Mouse (Mus musculus): ENCODE data around the gene Colca2. TPM values are rescaled to one million over a fixed set of nuclear protein-coding genes. Genes with fewer than 3 reads are reported as not detected.
A peak's percentile ranks its signal among the peaks of the same experiment; 100 is the strongest.

Colca2 gene
- polyA plus RNA-seq (2015; fragmentation: Nextera tagmentation; extraction: Ambion mirVana): 0.56 and 1.3 TPM in 2 replicates

DNA sequence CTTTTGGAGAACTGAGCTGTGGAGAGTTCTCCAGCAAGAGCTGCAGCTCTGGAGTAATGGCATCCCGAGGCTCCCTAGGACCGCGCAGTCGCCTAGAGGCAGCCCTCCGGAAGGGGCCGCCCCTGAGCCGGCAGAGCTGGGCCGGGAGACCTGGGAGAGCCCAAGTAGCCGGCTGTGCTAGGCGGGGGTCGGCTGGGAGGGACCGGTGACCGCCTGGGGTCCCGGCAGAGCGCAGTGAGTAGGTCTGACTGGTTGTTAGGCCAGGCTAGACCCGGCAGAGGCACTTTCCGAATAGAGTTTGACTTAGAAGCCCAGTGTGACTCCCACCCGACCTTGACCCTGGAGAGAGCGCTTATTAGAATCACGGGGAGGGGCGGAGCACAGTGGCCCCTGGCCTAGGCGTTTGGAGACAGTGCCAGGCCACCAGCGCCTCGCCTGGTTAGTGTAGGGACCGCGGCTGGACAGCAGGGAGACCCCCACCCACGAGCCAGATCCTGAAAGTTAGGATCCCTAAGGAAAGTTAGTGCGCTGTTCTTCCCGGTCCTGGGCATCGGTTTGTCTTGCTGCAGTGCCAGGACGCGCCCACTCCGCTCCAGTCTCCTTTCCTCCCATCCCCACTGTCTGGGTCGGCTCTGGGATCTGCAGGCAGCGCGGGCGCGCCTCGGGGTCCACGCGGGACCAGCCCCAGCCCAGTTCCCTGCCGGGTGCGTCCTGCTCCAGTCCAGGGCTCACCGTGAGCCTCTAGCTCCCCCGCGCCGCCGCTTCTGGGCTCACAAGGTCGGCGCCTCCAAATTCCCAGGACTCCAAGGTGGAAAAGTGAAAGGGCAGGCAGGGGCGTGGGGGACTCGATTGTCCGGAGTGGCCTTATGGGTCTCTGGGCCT lies at the start of gene Colca2:
TSS of gene Colca2 (minus strand) at position 70 of the 882 bp plus-strand sequence.
- under 1% methylated on average over 53 of the region's 53 CpGs for whole genome bisulfite sequencing
- H3K9ac ChIP-seq: peak within 1 kb of the TSS; percentile 66
- H3K36me3 ChIP-seq: no peaks in the 10 kb centered on the region
- H3K27me3 ChIP-seq: peaks cover 40% of the 10 kb centered on the region
- peak; percentile 97 for ATAC-seq (ENCODE audit: low read depth)
- peak within 1 kb of the TSS; percentile 46 for H3K4me3 ChIP-seq
- peaks cover 17% of the 10 kb centered on the region for H3K4me1 ChIP-seq (replicated peaks)
- peak within 1 kb of the TSS; percentile 78 for H3K4me2 ChIP-seq
- no peaks in the 10 kb centered on the region for H3K9me3 ChIP-seq
- 0 out of 2 replicates have a peak within 1 kb of the TSS, but pooled peaks have one; percentile 18 for H3K27ac ChIP-seq (replicated peaks)

DNA sequence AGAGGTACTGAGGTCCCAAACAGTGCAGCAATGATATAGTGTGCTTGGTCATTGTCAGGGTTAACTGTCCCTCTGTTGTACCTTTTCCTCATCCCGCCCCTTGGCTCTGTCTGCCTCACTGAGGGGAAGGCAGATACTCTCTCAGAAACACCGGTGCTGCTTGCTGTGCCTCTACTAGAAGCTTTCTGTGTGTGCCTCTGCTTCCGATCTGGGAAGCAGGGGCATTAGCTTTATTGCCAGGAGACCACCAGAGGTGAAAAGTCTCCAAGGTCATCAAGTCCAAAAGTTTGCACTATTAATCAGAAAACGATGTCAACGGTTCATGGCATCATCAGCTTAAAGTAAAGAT lies 49.2 kb upstream of the Colca2 start:
- Histone ChIP-seq H3K27me3 (no peaks in the 10 kb centered on the region), H3K9ac (no peak overlapping the region), H3K4me3 (no peak overlapping the region), H3K27ac (replicated peaks) (no peak overlapping the region), H3K9me3 (no peaks in the 10 kb centered on the region), H3K4me2 (no peak overlapping the region), H3K36me3 (no peaks in the 10 kb centered on the region), H3K4me1 (replicated peaks) (no peaks in the 10 kb centered on the region)
- WGBS: 88% methylated on average over 5 of the region's 5 CpGs
- ATAC-seq (ENCODE audit: low read depth): no peak

DNA sequence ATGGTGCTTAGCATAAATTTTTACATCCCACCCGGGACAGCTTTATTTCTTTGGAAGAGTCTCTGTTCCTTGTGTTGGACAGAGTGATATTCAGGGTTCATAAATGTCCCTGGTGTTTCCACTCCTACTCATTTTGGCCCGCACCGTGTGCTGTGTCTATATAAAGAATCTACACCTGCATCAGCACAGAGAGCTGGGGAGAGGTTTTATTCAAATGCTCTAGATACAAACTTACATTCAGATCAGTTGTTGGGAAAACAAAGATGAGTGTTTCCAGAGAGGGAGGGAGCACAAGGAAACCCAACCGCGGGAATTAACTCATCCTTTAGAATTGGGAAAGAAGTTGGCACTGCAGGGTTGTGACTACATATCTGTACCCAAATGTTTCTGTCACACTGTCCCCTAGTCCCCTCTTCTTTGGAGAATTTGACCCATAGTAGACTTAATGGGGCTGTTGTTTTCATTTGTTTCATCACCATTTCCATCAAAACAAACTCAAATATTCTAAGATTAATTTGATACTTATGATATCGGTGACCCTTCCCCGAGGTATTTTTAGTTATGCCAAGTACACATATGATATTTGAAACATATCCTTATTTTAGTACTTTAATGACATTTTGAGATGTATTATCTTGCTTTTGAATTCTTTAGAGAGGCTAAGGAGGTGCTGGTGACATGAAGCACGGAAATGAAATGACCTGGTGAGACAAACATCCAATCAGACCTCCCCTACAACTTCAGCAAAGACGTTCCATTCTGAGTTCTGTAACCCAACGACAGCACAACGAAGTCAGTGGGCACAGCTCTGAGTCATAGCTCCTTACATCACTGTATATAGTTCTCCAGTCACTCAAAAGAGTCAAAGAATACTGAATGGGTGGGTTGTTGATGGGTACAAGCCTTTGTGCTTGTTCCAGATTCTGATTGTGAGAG lies 48.5 kb upstream of the Colca2 start:
- 82% methylated on average over 11 of the region's 11 CpGs for WGBS
- H3K4me2 ChIP-seq: no peak overlapping the region

DNA sequence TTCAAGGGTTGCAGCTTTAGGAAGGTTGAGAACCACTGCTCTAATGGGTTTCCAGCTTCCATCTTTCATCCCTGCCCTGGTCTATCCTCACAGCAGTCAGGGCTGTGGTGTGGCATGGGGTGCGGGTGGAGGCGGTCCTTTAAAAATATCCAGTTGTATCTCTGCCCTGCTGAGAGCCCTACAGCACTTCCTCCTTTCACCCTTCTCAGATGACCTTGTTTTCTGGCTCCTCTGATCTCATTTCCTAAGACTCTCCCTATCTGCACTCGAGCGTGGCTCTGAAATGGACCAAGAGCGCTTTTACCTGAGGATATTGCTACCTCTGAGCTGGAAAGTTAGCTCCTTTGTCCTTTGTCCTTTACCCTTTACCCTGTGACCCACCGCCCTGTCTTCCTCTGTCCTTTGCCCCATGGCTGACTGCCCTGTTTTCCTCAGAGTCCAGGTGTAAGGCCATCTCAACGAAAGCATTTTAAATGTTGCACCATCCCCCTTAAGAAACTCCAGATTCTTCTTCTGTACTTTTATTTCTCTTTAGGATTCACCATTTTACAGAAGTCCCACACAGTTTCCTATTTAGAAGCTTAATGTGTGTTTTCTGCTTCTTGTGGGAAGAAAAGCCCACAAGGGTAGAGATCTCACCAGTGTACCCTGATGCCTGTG lies 46.2 kb upstream of the Colca2 start:
- no peak for ATAC-seq (ENCODE audit: low read depth)
- H3K4me1 ChIP-seq (replicated peaks): no peaks in the 10 kb centered on the region
- no peak overlapping the region for H3K9ac ChIP-seq
- H3K36me3 ChIP-seq: no peaks in the 10 kb centered on the region
- no peak overlapping the region for H3K4me2 ChIP-seq
- H3K9me3 ChIP-seq: no peaks in the 10 kb centered on the region
- no peak overlapping the region for H3K4me3 ChIP-seq
- no peak overlapping the region for H3K27ac ChIP-seq (replicated peaks)
- 89% methylated on average over 7 of the region's 7 CpGs for WGBS
- no peaks in the 10 kb centered on the region for H3K27me3 ChIP-seq

More for the DNA sequence above, 48.5 kb upstream of the Colca2 start:
- ATAC-seq (ENCODE audit: low read depth): no peak
- Histone ChIP-seq H3K27me3 (no peaks in the 10 kb centered on the region), H3K36me3 (no peaks in the 10 kb centered on the region), H3K4me1 (replicated peaks) (no peaks in the 10 kb centered on the region), H3K9me3 (no peaks in the 10 kb centered on the region), H3K4me3 (no peak overlapping the region), H3K27ac (replicated peaks) (no peak overlapping the region), H3K9ac (no peak overlapping the region)

DNA sequence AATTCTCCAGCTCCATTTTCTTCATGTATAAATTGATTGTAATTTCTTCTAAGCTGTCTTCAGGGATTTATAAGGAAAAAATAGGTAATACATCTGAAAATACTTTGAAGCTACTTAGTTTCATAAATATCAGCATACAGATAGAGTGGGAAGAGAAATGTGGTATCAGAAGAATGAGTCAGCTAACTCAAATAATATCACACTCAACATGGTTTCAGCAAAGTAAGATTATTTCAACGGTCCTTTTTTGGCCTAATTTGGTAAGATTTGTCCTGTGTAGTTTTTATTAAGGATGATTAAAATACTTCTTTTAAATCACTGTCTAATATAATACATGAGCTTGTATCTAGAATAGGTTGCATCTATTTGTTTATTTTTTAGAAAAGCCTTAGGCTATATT lies 41.7 kb upstream of the Colca2 start:
- ATAC-seq (ENCODE audit: low read depth): no peak
- no peak overlapping the region for H3K4me3 ChIP-seq
- no peaks in the 10 kb centered on the region for H3K4me1 ChIP-seq (replicated peaks)
- no peak overlapping the region for H3K4me2 ChIP-seq
- no peak overlapping the region for H3K27ac ChIP-seq (replicated peaks)
- no peaks in the 10 kb centered on the region for H3K9me3 ChIP-seq
- H3K27me3 ChIP-seq: no peaks in the 10 kb centered on the region
- H3K9ac ChIP-seq: no peak overlapping the region
- WGBS: 87% methylated on average over 1 of the region's 1 CpGs
- no peaks in the 10 kb centered on the region for H3K36me3 ChIP-seq

DNA sequence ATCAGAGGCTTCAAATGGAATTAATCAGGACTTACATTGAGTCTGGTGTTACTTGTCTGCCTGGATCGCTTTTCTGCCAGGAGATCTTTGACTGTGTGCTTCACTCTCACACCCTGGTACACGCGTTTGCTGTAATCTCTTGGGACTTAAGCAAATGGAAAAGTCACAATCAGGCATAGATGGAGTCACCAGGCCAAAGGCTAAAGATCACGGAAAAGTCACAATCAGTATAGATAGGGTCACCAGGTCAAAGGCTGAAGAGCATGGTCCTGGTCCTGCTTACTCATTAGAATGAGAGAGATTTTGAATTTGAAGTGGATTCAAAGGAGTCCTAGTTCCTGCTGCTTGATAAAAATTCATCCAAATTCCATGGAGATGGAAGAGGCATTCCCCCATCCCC lies 39.9 kb upstream of the Colca2 start:
- Histone ChIP-seq H3K4me1 (replicated peaks) (no peaks in the 10 kb centered on the region), H3K9ac (no peak overlapping the region), H3K4me3 (no peak overlapping the region), H3K27me3 (no peaks in the 10 kb centered on the region), H3K36me3 (no peaks in the 10 kb centered on the region), H3K27ac (replicated peaks) (no peak overlapping the region), H3K9me3 (no peaks in the 10 kb centered on the region), H3K4me2 (no peak overlapping the region)
- no peak for ATAC-seq (ENCODE audit: low read depth)
- WGBS: 90% methylated on average over 4 of the region's 4 CpGs

DNA sequence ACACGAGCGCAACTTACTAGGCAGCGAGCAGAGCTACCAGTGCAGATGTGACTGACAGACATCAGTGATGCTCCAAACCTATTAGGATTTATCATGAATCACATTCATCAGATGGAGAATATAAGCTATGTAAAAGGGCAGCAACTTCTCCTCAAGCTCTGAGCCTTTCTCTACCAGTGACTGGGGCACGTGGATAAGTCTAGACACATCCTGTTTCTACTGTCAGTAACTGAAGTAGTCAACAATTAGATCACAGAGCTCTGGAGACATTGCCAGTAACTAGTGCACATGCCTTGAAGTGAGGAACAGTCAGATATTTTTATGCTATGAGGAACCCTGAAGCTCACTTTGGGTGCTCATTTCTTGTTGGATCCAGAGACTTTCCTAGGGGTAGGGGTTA lies 39.0 kb upstream of the Colca2 start:
- no peak for ATAC-seq (ENCODE audit: low read depth)
- H3K4me2 ChIP-seq: no peak overlapping the region
- H3K36me3 ChIP-seq: no peaks in the 10 kb centered on the region
- H3K27me3 ChIP-seq: no peaks in the 10 kb centered on the region
- H3K9me3 ChIP-seq: no peaks in the 10 kb centered on the region
- H3K27ac ChIP-seq (replicated peaks): no peak overlapping the region
- WGBS: 94% methylated on average over 4 of the region's 4 CpGs
- H3K4me1 ChIP-seq (replicated peaks): no peaks in the 10 kb centered on the region
- H3K4me3 ChIP-seq: no peak overlapping the region
- H3K9ac ChIP-seq: no peak overlapping the region

DNA sequence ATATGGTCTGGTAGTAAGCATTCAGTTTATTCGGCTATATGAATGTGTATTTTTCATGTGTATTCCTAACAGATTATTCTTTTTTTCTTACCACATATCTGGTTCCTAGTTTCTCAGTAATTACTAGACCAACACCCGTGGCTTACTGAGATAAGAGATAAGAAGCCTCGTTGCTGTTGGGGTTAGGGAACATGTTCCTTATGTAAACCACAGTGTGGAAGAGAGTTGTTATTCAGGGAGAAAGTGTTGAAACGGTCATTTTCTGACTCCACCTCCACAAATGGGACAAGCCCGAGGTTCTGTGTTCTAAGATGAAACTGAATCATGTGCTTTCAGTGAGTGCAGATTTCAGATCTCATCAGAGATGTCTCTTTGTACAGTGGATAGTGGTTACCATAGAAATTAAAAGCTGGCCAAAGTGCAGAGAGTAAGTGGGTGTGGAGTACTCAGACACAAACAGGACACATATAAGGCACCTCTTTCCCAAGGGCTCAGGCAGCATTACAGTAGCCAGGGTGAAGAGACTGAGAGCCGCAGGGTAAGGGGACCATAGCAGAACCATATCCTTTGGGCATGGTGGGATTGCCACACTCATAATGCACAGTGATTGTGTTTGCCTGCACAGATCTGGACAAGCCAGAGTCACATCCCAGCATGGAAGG lies 37.2 kb upstream of the Colca2 start:
- Histone ChIP-seq H3K4me1 (replicated peaks) (no peaks in the 10 kb centered on the region), H3K4me2 (no peak overlapping the region), H3K4me3 (no peak overlapping the region), H3K9me3 (no peaks in the 10 kb centered on the region), H3K36me3 (no peaks in the 10 kb centered on the region), H3K27ac (replicated peaks) (no peak overlapping the region), H3K9ac (no peak overlapping the region), H3K27me3 (no peaks in the 10 kb centered on the region)
- no peak for ATAC-seq (ENCODE audit: low read depth)
- 86% methylated on average over 6 of the region's 6 CpGs for WGBS

DNA sequence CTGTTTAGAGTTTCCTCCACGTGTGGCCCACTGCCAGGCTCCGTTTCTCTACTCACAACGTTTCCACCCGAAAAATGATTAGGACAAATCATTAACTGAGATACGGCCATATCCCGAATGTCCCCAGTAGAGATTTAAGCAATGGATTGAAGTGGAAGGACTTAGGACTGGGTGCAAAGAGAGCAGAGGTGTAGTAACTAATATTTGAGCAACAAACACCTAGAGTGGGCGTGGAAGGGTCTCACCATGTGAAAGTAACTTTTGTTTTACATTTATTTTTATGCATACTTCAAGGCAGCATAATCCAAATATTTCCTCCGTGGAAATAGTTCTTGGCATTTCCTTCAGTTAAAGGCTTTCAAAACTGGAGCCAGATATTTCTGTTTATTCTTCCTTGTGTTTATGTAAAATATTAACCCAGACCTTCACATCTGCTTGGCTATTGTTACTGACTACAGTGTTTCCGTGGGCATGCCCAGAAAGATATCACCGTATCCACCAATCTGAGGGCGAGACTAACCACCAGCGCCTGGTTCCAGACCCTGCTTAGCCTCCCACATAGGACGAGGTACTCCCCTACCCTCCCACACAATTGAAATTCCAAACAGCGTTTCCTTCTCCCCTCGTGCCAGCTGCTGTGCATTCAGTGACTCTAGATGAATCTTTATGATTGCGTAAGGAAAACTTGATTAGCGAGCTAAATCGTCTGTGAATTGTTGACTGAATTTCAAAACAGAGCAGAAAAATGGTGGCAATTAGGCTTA lies 34.4 kb upstream of the Colca2 start:
- H3K9ac ChIP-seq: no peak overlapping the region
- H3K9me3 ChIP-seq: no peaks in the 10 kb centered on the region
- no peak overlapping the region; the same call in 1 of the 2 replicates for H3K27ac ChIP-seq (replicated peaks)
- ATAC-seq (ENCODE audit: low read depth): no peak
- H3K36me3 ChIP-seq: no peaks in the 10 kb centered on the region
- no peak overlapping the region for H3K4me3 ChIP-seq
- H3K4me1 ChIP-seq (replicated peaks): no peaks in the 10 kb centered on the region
- H3K4me2 ChIP-seq: no peak overlapping the region
- 68% methylated on average over 18 of the region's 18 CpGs for WGBS
- H3K27me3 ChIP-seq: no peaks in the 10 kb centered on the region

DNA sequence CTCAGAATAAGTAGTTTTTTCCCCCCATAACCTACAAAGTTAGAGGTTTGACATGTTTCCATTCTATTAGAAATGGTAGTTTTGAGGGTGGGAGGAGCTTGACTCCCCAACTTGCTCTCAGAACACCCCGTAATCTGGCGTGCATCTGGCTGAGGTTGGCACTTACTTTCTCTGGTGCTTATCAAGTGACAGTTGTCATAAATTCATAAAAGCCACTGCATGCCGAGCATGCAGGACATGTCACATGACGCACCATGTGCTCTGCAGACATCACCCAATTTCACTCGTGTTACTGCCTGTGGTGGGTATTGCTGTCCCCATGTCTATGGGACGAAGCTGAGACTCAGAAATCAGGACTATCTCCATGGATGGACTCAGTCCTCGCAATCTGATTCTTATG lies 32.1 kb upstream of the Colca2 start:
- 87% methylated on average over 7 of the region's 7 CpGs for WGBS
- Histone ChIP-seq H3K4me2 (no peak overlapping the region), H3K36me3 (no peaks in the 10 kb centered on the region), H3K27ac (replicated peaks) (no peak overlapping the region), H3K9me3 (no peaks in the 10 kb centered on the region), H3K9ac (no peak overlapping the region), H3K27me3 (no peaks in the 10 kb centered on the region), H3K4me1 (replicated peaks) (no peaks in the 10 kb centered on the region), H3K4me3 (no peak overlapping the region)
- ATAC-seq (ENCODE audit: low read depth): no peak

DNA sequence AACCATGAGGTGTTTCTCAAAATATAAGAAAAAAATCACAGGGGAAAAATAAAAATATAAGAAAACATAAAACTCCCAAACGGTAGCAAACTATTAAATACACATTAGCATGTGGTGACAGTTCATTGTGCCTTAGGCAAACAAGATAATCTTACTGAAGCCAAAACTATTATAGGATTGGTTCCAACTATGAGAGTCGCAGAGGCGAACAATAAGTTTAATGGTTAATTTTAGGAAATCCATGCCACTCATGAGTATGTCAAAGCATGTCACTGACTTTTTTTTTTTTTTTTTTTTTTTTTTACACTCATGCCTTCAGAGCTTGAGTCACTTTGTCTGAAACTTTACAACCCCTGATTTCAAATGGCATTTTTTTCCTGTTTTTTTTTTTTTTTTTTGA lies 28.0 kb upstream of the Colca2 start:
- Histone ChIP-seq H3K36me3 (no peaks in the 10 kb centered on the region), H3K4me1 (replicated peaks) (no peaks in the 10 kb centered on the region), H3K27me3 (no peaks in the 10 kb centered on the region), H3K4me2 (no peak overlapping the region), H3K9me3 (no peaks in the 10 kb centered on the region), H3K4me3 (no peak overlapping the region), H3K27ac (replicated peaks) (no peak overlapping the region), H3K9ac (no peak overlapping the region)
- no peak for ATAC-seq (ENCODE audit: low read depth)
- 87% methylated on average over 3 of the region's 3 CpGs for WGBS

Data from neural tube, embryonic 13.5 days (tissue).